Mouse (Mus musculus) spleen, adult 18-20 months (tissue): ENCODE results near the gene Prph.
"Not testable (repeated sequence)": the region's sequence is repeated elsewhere in the genome, so short reads cannot be mapped to it uniquely, and the experiment has no call there.

Source experiments
- DNase-seq, 2 experiments: peaks; one replicate each; pipeline ENCODE4 v3.0.0; 2022; ENCODE audit warnings: mixed read lengths in 2 of 2

Prph gene

GRCm38 (mm10) chr15:99033498-99034270 is 21.3 kb upstream of the Prph start:
- no peak for DNase-seq

- no peak for DNase-seq
These were observed 19.5 kb upstream of the Prph start for GRCm38 (mm10) chr15:99035431-99035830.

GRCm38 (mm10) chr15:99036249-99036905 is 18.6 kb upstream of the Prph start:
- no peak for DNase-seq

- no peak for DNase-seq
These were observed 16.9 kb upstream of the Prph start for GRCm38 (mm10) chr15:99038025-99038424.

GRCm38 (mm10) chr15:99038797-99039196 is 16.2 kb upstream of the Prph start:
- no peak for DNase-seq

- no peak for DNase-seq
These were observed 15.7 kb upstream of the Prph start for GRCm38 (mm10) chr15:99039306-99039705.

GRCm38 (mm10) chr15:99039996-99040919 is 14.7 kb upstream of the Prph start:
- no peak for DNase-seq

- DNase-seq: no peak
These were observed 13.8 kb upstream of the Prph start for GRCm38 (mm10) chr15:99040920-99041856.

GRCm38 (mm10) chr15:99042334-99042733 is 12.6 kb upstream of the Prph start:
- no peak for DNase-seq

- no peak for DNase-seq
These were observed 10.1 kb upstream of the Prph start for GRCm38 (mm10) chr15:99044854-99045253.

- DNase-seq: not testable (repeated sequence)
These were observed 9.2 kb upstream of the Prph start for GRCm38 (mm10) chr15:99045734-99046133.

- DNase-seq: peak in 1 of 2 experiments; percentile 44
These were observed 5.3 kb upstream of the Prph start for GRCm38 (mm10) chr15:99049473-99050253.

GRCm38 (mm10) chr15:99053373-99053772 is 1.6 kb upstream of the Prph start:
- no peak for DNase-seq

- no peak for DNase-seq
These were observed 562 bp downstream of the Prph start for GRCm38 (mm10) chr15:99055511-99055961.

GRCm38 (mm10) chr15:99056332-99056731 is 1.4 kb downstream of the Prph start:
- peak in 1 of 2 experiments; percentile 28 for DNase-seq

GRCm38 (mm10) chr15:99065557-99066165 is 10.7 kb downstream of the Prph start:
- no peak for DNase-seq

- no peak for DNase-seq
These were observed 17.0 kb downstream of the Prph start for GRCm38 (mm10) chr15:99071988-99072387.

- no peak for DNase-seq
These were observed 19.1 kb downstream of the Prph start, which contains the start of gene Troap for GRCm38 (mm10) chr15:99074019-99074599. Troap (plus strand) TSS chr15:99074575.

GRCm38 (mm10) chr15:99074600-99075333 is 19.8 kb downstream of the Prph start:
- DNase-seq: peak; percentile 90 to 97
